Mouse (Mus musculus): ENCODE results near the gene Kdm4d.
"Not testable (repeated sequence)": the region's sequence is repeated elsewhere in the genome, so short reads cannot be mapped to it uniquely, and the experiment has no call there.

The Kdm4d gene

DNA sequence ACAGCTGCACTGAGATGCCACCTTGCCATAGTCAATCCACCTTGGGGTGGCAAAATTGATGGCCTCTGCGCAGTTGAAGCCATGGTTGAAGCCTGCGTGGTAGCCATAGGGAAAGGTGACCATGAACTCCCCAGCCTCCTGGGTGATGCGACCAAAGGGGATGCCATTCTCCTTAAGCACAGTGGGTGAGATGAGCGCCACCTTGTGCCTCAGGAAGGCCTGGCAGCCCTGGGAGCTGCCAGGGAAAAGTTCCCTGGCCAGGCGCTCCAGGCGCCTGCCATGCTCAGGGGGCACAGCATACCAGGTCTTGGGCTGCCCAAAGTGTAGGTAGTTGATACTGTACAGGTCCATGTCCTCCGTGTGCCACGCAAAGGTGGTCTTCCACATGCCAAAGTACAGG, 49.2 kb downstream of the Kdm4d start:
- not testable (repeated sequence) for DNase-seq (ENCODE audit: low spot score)

GRCm38 (mm10) chr9:14447086-14447485, 53.2 kb downstream of the Kdm4d start:
- DNase-seq (ENCODE audit: low spot score), result not testable (repeated sequence)

GRCm38 (mm10) chr9:14440347-14440746, 59.9 kb downstream of the Kdm4d start:
- DNase-seq (ENCODE audit: low spot score), result no peak

GRCm38 (mm10) chr9:14433252-14433939, 66.9 kb downstream of the Kdm4d start:
- no peak for DNase-seq (ENCODE audit: low spot score)
